Mouse (Mus musculus): ENCODE measurements around the gene Stard10. TPM values are rescaled to one million over a fixed set of nuclear protein-coding genes. Genes with fewer than 3 reads are reported as not detected.

Gene Stard10
- polyA plus RNA-seq (2012; rRNA removed) = 619 and 654 TPM in 2 replicates

GRCm38 (mm10) chr7:101317014-101317413 lies at the start of gene Stard10:
TSS of gene Stard10 (plus strand) at chr7:101317086.
- Histone ChIP-seq H3K27ac (ENCODE audit: control insufficient read depth, insufficient read depth, low read depth, low read length) (no peak within 1 kb of the TSS), H3K4me1 (ENCODE audit: control insufficient read depth, insufficient read depth, low read length) (peaks cover 13% of the 10 kb centered on the region), H3K36me3 (ENCODE audit: control insufficient read depth, insufficient read depth, low read length) (no peaks in the 10 kb centered on the region), H3K27me3 (ENCODE audit: control insufficient read depth, insufficient read depth, low read length) (no peaks in the 10 kb centered on the region), H3K4me3 (ENCODE audit: control insufficient read depth, low read depth, low read length) (peak within 1 kb of the TSS; percentile 76)
- TF ChIP-seq POLR2A (IDR thresholded peaks at IDR 0.05; ENCODE audit: control insufficient read depth, low read depth, low read length) (no peak), CTCF (IDR thresholded peaks at IDR 0.05; ENCODE audit: control insufficient read depth, insufficient read depth, insufficient replicate concordance, low read depth, low read length) (no peak)

GRCm38 (mm10) chr7:101267457-101268259 lies 49.2 kb upstream of the Stard10 start:
- H3K36me3 ChIP-seq (ENCODE audit: control insufficient read depth, insufficient read depth, low read length) = no peaks in the 10 kb centered on the region
- H3K4me3 ChIP-seq (ENCODE audit: control insufficient read depth, low read depth, low read length) = no peak overlapping the region
- TF ChIP-seq CTCF (IDR thresholded peaks at IDR 0.05; ENCODE audit: control insufficient read depth, insufficient read depth, insufficient replicate concordance, low read depth, low read length) = no peak
- no peak for TF ChIP-seq POLR2A (IDR thresholded peaks at IDR 0.05; ENCODE audit: control insufficient read depth, low read depth, low read length)
- H3K27me3 ChIP-seq (ENCODE audit: control insufficient read depth, insufficient read depth, low read length) = no peaks in the 10 kb centered on the region
- H3K4me1 ChIP-seq (ENCODE audit: control insufficient read depth, insufficient read depth, low read length) = no peaks in the 10 kb centered on the region
- H3K27ac ChIP-seq (ENCODE audit: control insufficient read depth, insufficient read depth, low read depth, low read length) = no peak overlapping the region

DNA sequence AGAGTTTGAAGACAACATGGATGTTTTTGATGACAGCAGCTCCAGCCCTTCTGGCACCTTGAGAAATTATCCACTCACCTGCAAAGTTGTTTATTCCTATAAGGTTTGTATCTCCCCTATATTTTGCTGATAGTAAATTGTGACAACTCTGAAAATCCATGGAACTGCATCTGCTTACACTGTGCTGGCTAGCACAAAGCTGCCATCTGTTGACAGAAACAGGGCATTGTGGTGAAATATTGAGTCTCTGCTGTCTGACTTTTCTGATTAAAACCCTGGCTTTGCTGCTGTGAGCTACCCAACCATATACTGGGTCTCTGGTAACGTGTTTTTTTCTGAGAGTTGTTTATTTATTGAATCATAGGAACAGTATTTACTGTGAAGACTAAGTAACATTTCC lies 45.3 kb upstream of the Stard10 start:
- H3K4me3 ChIP-seq (ENCODE audit: control insufficient read depth, low read depth, low read length) = no peak overlapping the region
- H3K4me1 ChIP-seq (ENCODE audit: control insufficient read depth, insufficient read depth, low read length) = no peaks in the 10 kb centered on the region
- no peak for TF ChIP-seq CTCF (IDR thresholded peaks at IDR 0.05; ENCODE audit: control insufficient read depth, insufficient read depth, insufficient replicate concordance, low read depth, low read length)
- H3K27ac ChIP-seq (ENCODE audit: control insufficient read depth, insufficient read depth, low read depth, low read length) = no peak overlapping the region
- no peaks in the 10 kb centered on the region for H3K36me3 ChIP-seq (ENCODE audit: control insufficient read depth, insufficient read depth, low read length)
- no peaks in the 10 kb centered on the region for H3K27me3 ChIP-seq (ENCODE audit: control insufficient read depth, insufficient read depth, low read length)

GRCm38 (mm10) chr7:101272466-101273160 lies 44.3 kb upstream of the Stard10 start:
- Histone ChIP-seq H3K4me3 (ENCODE audit: control insufficient read depth, low read depth, low read length) (no peak overlapping the region), H3K27me3 (ENCODE audit: control insufficient read depth, insufficient read depth, low read length) (no peaks in the 10 kb centered on the region), H3K27ac (ENCODE audit: control insufficient read depth, insufficient read depth, low read depth, low read length) (no peak overlapping the region), H3K4me1 (ENCODE audit: control insufficient read depth, insufficient read depth, low read length) (no peaks in the 10 kb centered on the region), H3K36me3 (ENCODE audit: control insufficient read depth, insufficient read depth, low read length) (no peaks in the 10 kb centered on the region)
- TF ChIP-seq CTCF (IDR thresholded peaks at IDR 0.05; ENCODE audit: control insufficient read depth, insufficient read depth, insufficient replicate concordance, low read depth, low read length) (no peak), POLR2A (IDR thresholded peaks at IDR 0.05; ENCODE audit: control insufficient read depth, low read depth, low read length) (no peak)

- Histone ChIP-seq H3K4me3 (ENCODE audit: control insufficient read depth, low read depth, low read length) (no peak overlapping the region), H3K27me3 (ENCODE audit: control insufficient read depth, insufficient read depth, low read length) (no peaks in the 10 kb centered on the region), H3K4me1 (ENCODE audit: control insufficient read depth, insufficient read depth, low read length) (no peaks in the 10 kb centered on the region), H3K27ac (ENCODE audit: control insufficient read depth, insufficient read depth, low read depth, low read length) (no peak overlapping the region), H3K36me3 (ENCODE audit: control insufficient read depth, insufficient read depth, low read length) (no peaks in the 10 kb centered on the region; the same call in 1 of the 2 replicates)
- no peak for TF ChIP-seq POLR2A (IDR thresholded peaks at IDR 0.05; ENCODE audit: control insufficient read depth, low read depth, low read length)
- no peak for TF ChIP-seq CTCF (IDR thresholded peaks at IDR 0.05; ENCODE audit: control insufficient read depth, insufficient read depth, insufficient replicate concordance, low read depth, low read length)
Measured at GRCm38 (mm10) chr7:101282721-101283120, 34.2 kb upstream of the Stard10 start.

DNA sequence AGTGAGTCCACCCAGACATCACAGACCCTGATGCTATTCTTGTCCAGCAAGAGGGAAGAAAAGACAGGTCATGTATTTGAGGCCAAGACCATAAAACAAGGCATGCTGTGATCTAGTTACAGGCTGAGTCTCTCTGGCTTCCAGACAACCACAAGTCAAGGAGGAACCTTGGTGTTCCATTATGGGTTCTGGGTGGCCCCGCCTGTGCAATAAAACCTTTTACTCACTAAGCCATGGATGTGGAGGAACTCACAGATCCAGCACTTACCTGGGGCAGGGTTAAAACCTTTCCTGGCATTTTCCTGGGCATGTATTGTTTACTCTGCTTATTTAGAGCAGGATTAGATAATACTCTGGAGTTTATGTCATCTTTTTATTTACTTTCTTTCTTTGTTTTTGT lies 32.4 kb upstream of the Stard10 start:
- Histone ChIP-seq H3K27me3 (ENCODE audit: control insufficient read depth, insufficient read depth, low read length) (no peaks in the 10 kb centered on the region), H3K36me3 (ENCODE audit: control insufficient read depth, insufficient read depth, low read length) (no peaks in the 10 kb centered on the region), H3K27ac (ENCODE audit: control insufficient read depth, insufficient read depth, low read depth, low read length) (no peak overlapping the region), H3K4me1 (ENCODE audit: control insufficient read depth, insufficient read depth, low read length) (no peaks in the 10 kb centered on the region), H3K4me3 (ENCODE audit: control insufficient read depth, low read depth, low read length) (no peak overlapping the region)
- no peak for TF ChIP-seq POLR2A (IDR thresholded peaks at IDR 0.05; ENCODE audit: control insufficient read depth, low read depth, low read length)
- TF ChIP-seq CTCF (IDR thresholded peaks at IDR 0.05; ENCODE audit: control insufficient read depth, insufficient read depth, insufficient replicate concordance, low read depth, low read length) = no peak

DNA sequence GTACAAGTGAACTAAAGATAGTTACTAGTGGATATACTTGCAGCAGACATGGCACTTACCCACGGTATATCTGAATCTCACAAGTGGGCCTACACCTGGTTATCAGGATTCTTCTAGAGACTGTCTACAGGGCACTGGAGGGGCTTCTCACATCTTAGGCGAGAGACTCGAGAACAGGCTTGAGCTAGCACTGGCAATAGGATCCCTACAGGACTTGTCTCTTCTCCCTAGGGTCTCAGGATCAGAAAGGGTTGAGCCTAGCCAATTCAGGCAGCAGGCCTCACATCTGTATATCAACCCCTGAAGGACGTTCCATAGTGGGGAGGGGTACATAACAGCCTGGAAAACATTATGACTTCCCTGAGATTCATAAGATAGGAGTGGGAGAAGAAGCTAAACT lies 30.0 kb upstream of the Stard10 start:
- H3K27ac ChIP-seq (ENCODE audit: control insufficient read depth, insufficient read depth, low read depth, low read length) = no peak overlapping the region
- H3K4me1 ChIP-seq (ENCODE audit: control insufficient read depth, insufficient read depth, low read length) = no peaks in the 10 kb centered on the region
- no peaks in the 10 kb centered on the region for H3K36me3 ChIP-seq (ENCODE audit: control insufficient read depth, insufficient read depth, low read length)
- no peaks in the 10 kb centered on the region for H3K27me3 ChIP-seq (ENCODE audit: control insufficient read depth, insufficient read depth, low read length)
- H3K4me3 ChIP-seq (ENCODE audit: control insufficient read depth, low read depth, low read length) = no peak overlapping the region
- TF ChIP-seq POLR2A (IDR thresholded peaks at IDR 0.05; ENCODE audit: control insufficient read depth, low read depth, low read length) = no peak
- no peak for TF ChIP-seq CTCF (IDR thresholded peaks at IDR 0.05; ENCODE audit: control insufficient read depth, insufficient read depth, insufficient replicate concordance, low read depth, low read length)
